Mouse (Mus musculus): ENCODE measurements at regions not wholly inside any gene's neighbourhood (a gene's known extent, or its start where the extent isn't known, plus 50 kb on each side); places are given as distances from the start of the nearest gene placed in this dataset.

GRCm38 (mm10) chr2:138045933-138046642 lies 210.3 kb upstream of the Btbd3 start:
- H3K27me3 ChIP-seq (ENCODE audit: control insufficient read depth, insufficient read depth, insufficient read length) = no peaks in the 10 kb centered on the region
- no peak overlapping the region for H3K4me3 ChIP-seq
- H3K36me3 ChIP-seq (ENCODE audit: control insufficient read depth, insufficient read depth) = no peaks in the 10 kb centered on the region
- TF ChIP-seq MYOG (IDR thresholded peaks at IDR 0.05; ENCODE audit: control insufficient read depth in 1 of 3, insufficient read depth in 1 of 3, insufficient read length in 2 of 3, low read depth in 2 of 3) (no peak), CEBPB (IDR thresholded peaks at IDR 0.05; ENCODE audit: insufficient read depth, poor library complexity, severe bottlenecking) (no peak), USF1 (IDR thresholded peaks at IDR 0.05; ENCODE audit: low read depth) (no peak), POLR2A (IDR thresholded peaks at IDR 0.05; ENCODE audit: insufficient read length, low read depth) (no peak), MYOD1 (IDR thresholded peaks at IDR 0.05; ENCODE audit: control insufficient read depth in 1 of 3, insufficient read length in 2 of 3, low read depth in 2 of 3) (no peak), E2F4 (IDR thresholded peaks at IDR 0.05; ENCODE audit: insufficient read depth) (no peak), MAX (IDR thresholded peaks at IDR 0.05; ENCODE audit: low read depth) (no peak), POLR2AphosphoS2 (IDR thresholded peaks at IDR 0.05; ENCODE audit: insufficient read length, low read depth) (no peak), REST (IDR thresholded peaks at IDR 0.05; ENCODE audit: insufficient read depth, insufficient read length) (no peak), TCF12 (IDR thresholded peaks at IDR 0.05; ENCODE audit: insufficient read depth, poor library complexity, severe bottlenecking) (no peak), SRF (IDR thresholded peaks at IDR 0.05; ENCODE audit: control insufficient read depth, insufficient read length, low read depth) (no peak), TCF3 (IDR thresholded peaks at IDR 0.05; ENCODE audit: insufficient read length, low read depth) (no peak)
- H3ac ChIP-seq (ENCODE audit: control insufficient read depth, insufficient read length) = no peak overlapping the region
- no peak overlapping the region for H3K4me2 ChIP-seq (ENCODE audit: low read depth)
- H3K79me2 ChIP-seq (ENCODE audit: control insufficient read depth, insufficient read depth) = no peaks in the 10 kb centered on the region

GRCm38 (mm10) chr2:138040706-138041105 lies 215.7 kb upstream of the Btbd3 start:
- Histone ChIP-seq H3K79me2 (ENCODE audit: control insufficient read depth, insufficient read depth) (no peaks in the 10 kb centered on the region), H3K27me3 (ENCODE audit: control insufficient read depth, insufficient read depth, insufficient read length) (no peaks in the 10 kb centered on the region), H3ac (ENCODE audit: control insufficient read depth, insufficient read length) (no peak overlapping the region), H3K36me3 (ENCODE audit: control insufficient read depth, insufficient read depth) (no peaks in the 10 kb centered on the region), H3K4me3 (no peak overlapping the region), H3K4me2 (ENCODE audit: low read depth) (no peak overlapping the region)
- TF ChIP-seq E2F4 (IDR thresholded peaks at IDR 0.05; ENCODE audit: insufficient read depth) = no peak
- TF ChIP-seq USF1 (IDR thresholded peaks at IDR 0.05; ENCODE audit: low read depth) = no peak
- no peak for TF ChIP-seq CEBPB (IDR thresholded peaks at IDR 0.05; ENCODE audit: insufficient read depth, poor library complexity, severe bottlenecking)
- no peak for TF ChIP-seq MYOD1 (IDR thresholded peaks at IDR 0.05; ENCODE audit: control insufficient read depth in 1 of 3, insufficient read length in 2 of 3, low read depth in 2 of 3)
- TF ChIP-seq POLR2AphosphoS2 (IDR thresholded peaks at IDR 0.05; ENCODE audit: insufficient read length, low read depth) = no peak
- no peak for TF ChIP-seq TCF12 (IDR thresholded peaks at IDR 0.05; ENCODE audit: insufficient read depth, poor library complexity, severe bottlenecking)
- no peak for TF ChIP-seq MYOG (IDR thresholded peaks at IDR 0.05; ENCODE audit: control insufficient read depth in 1 of 3, insufficient read depth in 1 of 3, insufficient read length in 2 of 3, low read depth in 2 of 3)
- no peak for TF ChIP-seq POLR2A (IDR thresholded peaks at IDR 0.05; ENCODE audit: insufficient read length, low read depth)

- no peak overlapping the region for H3ac ChIP-seq (ENCODE audit: control insufficient read depth, insufficient read length)
- no peak overlapping the region for H3K4me3 ChIP-seq
- H3K79me2 ChIP-seq (ENCODE audit: control insufficient read depth, insufficient read depth) = no peaks in the 10 kb centered on the region
- no peak overlapping the region for H3K4me2 ChIP-seq (ENCODE audit: low read depth)
- H3K36me3 ChIP-seq (ENCODE audit: control insufficient read depth, insufficient read depth) = no peaks in the 10 kb centered on the region
- TF ChIP-seq TCF3 (IDR thresholded peaks at IDR 0.05; ENCODE audit: insufficient read length, low read depth) = no peak
- TF ChIP-seq SRF (IDR thresholded peaks at IDR 0.05; ENCODE audit: control insufficient read depth, insufficient read length, low read depth) = no peak
- no peak for TF ChIP-seq MYOD1 (IDR thresholded peaks at IDR 0.05; ENCODE audit: control insufficient read depth in 1 of 3, insufficient read length in 2 of 3, low read depth in 2 of 3)
- no peaks in the 10 kb centered on the region for H3K27me3 ChIP-seq (ENCODE audit: control insufficient read depth, insufficient read depth, insufficient read length)
Observed at GRCm38 (mm10) chr2:138040302-138040701, 216.1 kb upstream of the Btbd3 start.

GRCm38 (mm10) chr2:138034123-138034736 lies 222.1 kb upstream of the Btbd3 start:
- TF ChIP-seq POLR2A (IDR thresholded peaks at IDR 0.05; ENCODE audit: insufficient read length, low read depth) = no peak
- TF ChIP-seq E2F4 (IDR thresholded peaks at IDR 0.05; ENCODE audit: insufficient read depth) = no peak
- no peak for TF ChIP-seq USF1 (IDR thresholded peaks at IDR 0.05; ENCODE audit: low read depth)
- no peak for TF ChIP-seq POLR2AphosphoS2 (IDR thresholded peaks at IDR 0.05; ENCODE audit: insufficient read length, low read depth)
- no peak for TF ChIP-seq MYOG (IDR thresholded peaks at IDR 0.05; ENCODE audit: control insufficient read depth in 1 of 3, insufficient read depth in 1 of 3, insufficient read length in 2 of 3, low read depth in 2 of 3)
- no peak for TF ChIP-seq MAX (IDR thresholded peaks at IDR 0.05; ENCODE audit: low read depth)
- TF ChIP-seq REST (IDR thresholded peaks at IDR 0.05; ENCODE audit: insufficient read depth, insufficient read length) = no peak
- no peak for TF ChIP-seq TCF3 (IDR thresholded peaks at IDR 0.05; ENCODE audit: insufficient read length, low read depth)
- no peak for TF ChIP-seq CEBPB (IDR thresholded peaks at IDR 0.05; ENCODE audit: insufficient read depth, poor library complexity, severe bottlenecking)
- TF ChIP-seq SRF (IDR thresholded peaks at IDR 0.05; ENCODE audit: control insufficient read depth, insufficient read length, low read depth) = no peak
- no peak for TF ChIP-seq TCF12 (IDR thresholded peaks at IDR 0.05; ENCODE audit: insufficient read depth, poor library complexity, severe bottlenecking)
- TF ChIP-seq MYOD1 (IDR thresholded peaks at IDR 0.05; ENCODE audit: control insufficient read depth in 1 of 3, insufficient read length in 2 of 3, low read depth in 2 of 3) = no peak
- Histone ChIP-seq H3K27me3 (ENCODE audit: control insufficient read depth, insufficient read depth, insufficient read length) (no peaks in the 10 kb centered on the region), H3K4me3 (no peak overlapping the region), H3ac (ENCODE audit: control insufficient read depth, insufficient read length) (no peak overlapping the region), H3K79me2 (ENCODE audit: control insufficient read depth, insufficient read depth) (no peaks in the 10 kb centered on the region), H3K4me2 (ENCODE audit: low read depth) (no peak overlapping the region), H3K36me3 (ENCODE audit: control insufficient read depth, insufficient read depth) (no peaks in the 10 kb centered on the region)
